Mouse (Mus musculus) right cerebral cortex, postnatal 14 days (tissue): ENCODE measurements at regions not wholly inside any gene's neighbourhood (a gene's known extent, or its start where the extent isn't known, plus 50 kb on each side); places are given as distances from the start of the nearest gene placed in this dataset.

Experiments used
- DNase-seq: peaks from one replicate; pipeline ENCODE4 v3.0.0; 2022

GRCm38 (mm10) chr14:58675146-58675545 lies 467.5 kb downstream of the 1700129C05Rik start:
- DNase-seq, result no peak

GRCm38 (mm10) chr14:58663946-58664345 lies 478.7 kb downstream of the 1700129C05Rik start:
- no peak for DNase-seq

GRCm38 (mm10) chr14:58662601-58663000 lies 480.1 kb downstream of the 1700129C05Rik start:
- no peak for DNase-seq

GRCm38 (mm10) chr14:58661416-58661815 lies 481.3 kb downstream of the 1700129C05Rik start:
- no peak for DNase-seq

- no peak for DNase-seq
These were observed 485.4 kb downstream of the 1700129C05Rik start for GRCm38 (mm10) chr14:58657263-58657662.

- DNase-seq, result no peak
These were observed 485.8 kb downstream of the 1700129C05Rik start for GRCm38 (mm10) chr14:58656935-58657238.

- DNase-seq, result no peak
These were observed 486.3 kb downstream of the 1700129C05Rik start for GRCm38 (mm10) chr14:58656212-58656934.

GRCm38 (mm10) chr14:58653026-58653425 lies 489.7 kb downstream of the 1700129C05Rik start:
- no peak for DNase-seq

GRCm38 (mm10) chr14:58652004-58652403 lies 490.7 kb downstream of the 1700129C05Rik start:
- no peak for DNase-seq

- DNase-seq, result no peak
These were observed 491.5 kb downstream of the 1700129C05Rik start for GRCm38 (mm10) chr14:58651210-58651609.

- no peak for DNase-seq
These were observed 504.4 kb downstream of the 1700129C05Rik start for GRCm38 (mm10) chr14:58638337-58638696.

- no peak for DNase-seq
These were observed 505.0 kb downstream of the 1700129C05Rik start for GRCm38 (mm10) chr14:58637405-58638336.

- DNase-seq, result no peak
These were observed 511.5 kb downstream of the 1700129C05Rik start for GRCm38 (mm10) chr14:58631221-58631620.

- no peak for DNase-seq
These were observed 514.4 kb downstream of the 1700129C05Rik start for GRCm38 (mm10) chr14:58628266-58628665.

- DNase-seq, result no peak
These were observed 516.0 kb downstream of the 1700129C05Rik start for GRCm38 (mm10) chr14:58626506-58627256.

GRCm38 (mm10) chr14:58620186-58620585 lies 522.5 kb downstream of the 1700129C05Rik start:
- no peak for DNase-seq

- no peak for DNase-seq
These were observed 525.0 kb downstream of the 1700129C05Rik start for GRCm38 (mm10) chr14:58617656-58618055.

- DNase-seq, result no peak
These were observed 534.5 kb downstream of the 1700129C05Rik start for GRCm38 (mm10) chr14:58608216-58608615.

- DNase-seq, result no peak
These were observed 535.0 kb downstream of the 1700129C05Rik start for GRCm38 (mm10) chr14:58607734-58608133.

- DNase-seq, result no peak
These were observed 535.2 kb downstream of the Fgf9 start for GRCm38 (mm10) chr14:58605529-58605928.

- DNase-seq, result peak; percentile 7
These were observed 528.5 kb downstream of the Fgf9 start for GRCm38 (mm10) chr14:58598867-58599266.

GRCm38 (mm10) chr14:58597810-58598209 lies 527.5 kb downstream of the Fgf9 start:
- DNase-seq, result no peak

- no peak for DNase-seq
These were observed 526.6 kb downstream of the Fgf9 start for GRCm38 (mm10) chr14:58596936-58597335.
